Mouse (Mus musculus) adrenal gland, postnatal 36 days (tissue): ENCODE results near the gene Atxn10. TPM values are rescaled to one million over a fixed set of nuclear protein-coding genes. Genes with fewer than 3 reads are reported as not detected.

Source experiments
- DNase-seq, 2 experiments: peaks; one replicate each; pipeline ENCODE4 v3.0.0; 2021; ENCODE audit warnings: mixed read lengths in 1 of 2
- long read RNA-seq, 2 experiments: library from polyadenylated mRNA; stranded (forward); transcript quantifications; one replicate each; pipeline ENCODE4 v2.0.0; 2021; ENCODE audit warnings: borderline sequencing depth in 2 of 2
- total RNA-seq, 2 experiments: library from RNA; stranded (reverse); gene quantifications; 2 replicates each; pipeline ENCODE4 v1.2.3; 2021

The Atxn10 gene
- total RNA-seq = 100 to 1,000 TPM; 120 to 137 TPM
- long read RNA-seq, experiment 1, transcript Atxn10-201 (12 exons, 1,937 nt) = major isoform, 196 of 231 reads
- long read RNA-seq, experiment 1, partial matches to known transcripts = 12 of 231 reads
- long read RNA-seq, experiment 1, other reads (novel, unspliced or antisense) = 23 of 231 reads
- long read RNA-seq, experiment 2, transcript Atxn10-201 (12 exons, 1,937 nt) = major isoform, 56 of 60 reads
- long read RNA-seq, experiment 2, partial matches to known transcripts = 2 of 60 reads
- long read RNA-seq, experiment 2, other reads (novel, unspliced or antisense) = 2 of 60 reads

GRCm38 (mm10) chr15:85335671-85336300, at the start of gene Atxn10:
Gene Atxn10 (plus strand): TSS chr15:85336245.
- peak in 1 of 2 experiments; percentile 17 for DNase-seq

- no peak for DNase-seq
Measured at GRCm38 (mm10) chr15:85294632-85295031, 41.4 kb upstream of the Atxn10 start.

- DNase-seq = peak; percentile 64 to 70
Measured at GRCm38 (mm10) chr15:85295544-85295943, 40.5 kb upstream of the Atxn10 start.

GRCm38 (mm10) chr15:85295977-85296376, 40.1 kb upstream of the Atxn10 start:
- no peak for DNase-seq

- DNase-seq = no peak
Measured at GRCm38 (mm10) chr15:85296538-85296937, 39.5 kb upstream of the Atxn10 start.

- no peak for DNase-seq
Measured at GRCm38 (mm10) chr15:85298167-85298781, 37.8 kb upstream of the Atxn10 start.

- DNase-seq = no peak
Measured at GRCm38 (mm10) chr15:85298946-85299345, 37.1 kb upstream of the Atxn10 start.

- no peak for DNase-seq
Measured at GRCm38 (mm10) chr15:85303241-85303640, 32.8 kb upstream of the Atxn10 start.

- DNase-seq = no peak
Measured at GRCm38 (mm10) chr15:85303976-85304375, 32.1 kb upstream of the Atxn10 start.

- no peak for DNase-seq
Measured at GRCm38 (mm10) chr15:85307061-85307660, 28.9 kb upstream of the Atxn10 start.

GRCm38 (mm10) chr15:85311058-85311657, 24.9 kb upstream of the Atxn10 start:
- DNase-seq = no peak

- peak; percentile 82 to 84 for DNase-seq
Measured at GRCm38 (mm10) chr15:85315378-85316025, 20.5 kb upstream of the Atxn10 start.

GRCm38 (mm10) chr15:85316342-85317140, 19.5 kb upstream of the Atxn10 start:
- peak in 1 of 2 experiments; percentile 40 for DNase-seq

GRCm38 (mm10) chr15:85319924-85320668, 15.9 kb upstream of the Atxn10 start:
- peak; percentile 83 to 85 for DNase-seq

GRCm38 (mm10) chr15:85323214-85323613, 12.8 kb upstream of the Atxn10 start:
- DNase-seq = peak; percentile 24 to 30

GRCm38 (mm10) chr15:85324426-85324825, 11.6 kb upstream of the Atxn10 start:
- DNase-seq = no peak

GRCm38 (mm10) chr15:85327808-85328207, 8.2 kb upstream of the Atxn10 start:
- DNase-seq = no peak

GRCm38 (mm10) chr15:85328455-85328854, 7.6 kb upstream of the Atxn10 start:
- peak in 1 of 2 experiments; percentile 10 for DNase-seq

- peak in 1 of 2 experiments; percentile 54 for DNase-seq
Measured at GRCm38 (mm10) chr15:85329096-85329495, 6.9 kb upstream of the Atxn10 start.

- DNase-seq = peak in 1 of 2 experiments; percentile 21
Measured at GRCm38 (mm10) chr15:85330024-85330423, 6.0 kb upstream of the Atxn10 start.
